Mouse (Mus musculus) embryonic facial prominence, embryonic 11.5 days (tissue): ENCODE measurements around the gene 1700016D06Rik. TPM values are rescaled to one million over a fixed set of nuclear protein-coding genes. Genes with fewer than 3 reads are reported as not detected.

Experiments used
- ATAC-seq: fragments of 200-750 bp; cut with Nextera tagmentation; replicated peaks from 2 replicates; pipeline ENCODE4 v1.8.0; 2017; ENCODE audit warnings: low read depth; ENCODE audit not compliant: insufficient number of reproducible peaks, low FRiP score, low TSS enrichment
- DNase-seq: peaks from one replicate; pipeline ENCODE4 v3.0.0-alpha.2; 2015; ENCODE audit warnings: low spot score
- H3K27ac ChIP-seq: fragments of 300-500 bp; sonication (generic); replicated peaks from 2 replicates; pipeline ENCODE4 v1.5.1; 2014; ENCODE audit warnings: mild to moderate bottlenecking, low read depth, low read length, control low read depth
- H3K27me3 ChIP-seq: fragments of 300-500 bp; sonication (generic); 2 replicates; pipeline ENCODE4 v1.6.1; 2014; ENCODE audit warnings: mild to moderate bottlenecking, low read length, moderate library complexity, mixed read lengths; ENCODE audit not compliant: control insufficient read depth, insufficient read depth
- H3K36me3 ChIP-seq: fragments of 300-500 bp; sonication (generic); replicated peaks from 2 replicates; pipeline ENCODE4 v1.6.1; 2014; ENCODE audit warnings: low read depth, mild to moderate bottlenecking, low read length, moderate library complexity, mixed read lengths; ENCODE audit not compliant: control insufficient read depth, insufficient read depth
- H3K4me1 ChIP-seq: fragments of 300-500 bp; sonication (generic); 2 replicates; pipeline ENCODE4 v1.6.1; 2014; ENCODE audit warnings: low read length, mixed read lengths; ENCODE audit not compliant: control insufficient read depth, insufficient read depth
- H3K4me2 ChIP-seq: fragments of 300-500 bp; sonication (generic); 2 replicates; pipeline ENCODE4 v1.6.1; 2014; ENCODE audit warnings: low read depth, mild to moderate bottlenecking, control low read depth, low read length, moderate library complexity
- H3K4me3 ChIP-seq: fragments of 300-500 bp; sonication (generic); 2 replicates; pipeline ENCODE4 v1.5.1; 2014; ENCODE audit warnings: low read depth, low read length, control low read depth
- H3K9ac ChIP-seq: fragments of 300-500 bp; sonication (generic); replicated peaks from 2 replicates; pipeline ENCODE4 v1.6.1; 2014; ENCODE audit warnings: mild to moderate bottlenecking, control low read depth, low read length
- H3K9me3 ChIP-seq: fragments of 300-500 bp; sonication (generic); replicated peaks from 2 replicates; pipeline ENCODE4 v1.6.1; 2016; ENCODE audit warnings: mild to moderate bottlenecking, low read length, inconsistent platforms, mixed read lengths; ENCODE audit not compliant: control insufficient read depth
- WGBS: fragments of 180-500 bp; shearing (Covaris S2); extraction: QIAGEN DNeasy Blood & Tissue Kit; methylation state at CpG from one replicate; pipeline ENCODE4 v1.1.7; 2014; 5-methylcytosine and 5-hydroxymethylcytosine counted together
- polyA plus RNA-seq: library from polyadenylated mRNA; unstranded; fragments of >200 nt; fragmentation: Nextera tagmentation; extraction: Ambion mirVana; gene quantifications from 2 replicates; pipeline ENCODE4 v1.2.1, GENCODE M21; 2014

The 1700016D06Rik gene
- polyA plus RNA-seq, 1 experiment from 2014 or later: not detected

DNA sequence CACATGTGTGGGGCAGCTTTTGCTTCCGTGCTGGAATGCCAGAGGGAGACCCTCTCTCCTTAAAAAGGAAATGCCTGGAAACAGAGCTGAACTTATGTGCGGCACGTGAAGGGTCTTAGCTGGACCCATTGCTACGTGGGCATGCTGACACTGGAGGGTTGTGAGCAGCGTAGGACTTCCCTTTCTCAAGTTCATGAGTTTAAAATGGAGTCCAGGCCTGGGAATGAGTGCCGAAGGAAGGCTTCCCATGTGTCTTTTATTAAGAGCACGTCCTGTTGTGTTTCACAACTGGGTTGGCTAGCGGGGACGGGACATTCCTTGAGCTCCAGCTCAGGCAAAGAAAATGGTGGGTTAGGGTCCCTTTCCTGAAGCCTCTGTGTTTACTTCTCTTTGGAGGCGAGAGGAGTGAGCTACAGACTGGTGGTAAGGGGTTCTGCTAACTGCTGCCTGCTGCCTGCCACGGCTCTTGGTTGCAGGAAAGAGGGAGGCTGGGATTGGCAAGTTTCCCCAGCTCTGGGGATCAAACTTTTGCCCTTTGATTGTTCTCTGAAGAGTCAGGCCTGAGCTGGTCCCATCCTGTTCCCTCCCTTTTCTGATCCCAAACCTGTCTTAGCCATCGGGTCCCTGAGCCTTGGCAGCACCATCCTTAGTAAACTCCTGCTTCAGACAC lies 29.5 kb upstream of the 1700016D06Rik start:
- ATAC-seq (no peak), DNase-seq (peak; percentile 75)
- WGBS: 27% methylated on average over 12 of the region's 12 CpGs
- no peaks in the 10 kb centered on the region for H3K36me3 ChIP-seq
- H3K27me3 ChIP-seq: peaks cover 6% of the 10 kb centered on the region
- H3K27ac ChIP-seq: peak overlapping the region; percentile 44
- peak overlapping the region; percentile 43 for H3K9ac ChIP-seq
- H3K4me2 ChIP-seq: peak overlapping the region; percentile 19
- H3K9me3 ChIP-seq: no peaks in the 10 kb centered on the region
- no peak overlapping the region for H3K4me3 ChIP-seq
- no peaks in the 10 kb centered on the region; the same call in 1 of the 2 replicates for H3K4me1 ChIP-seq

DNA sequence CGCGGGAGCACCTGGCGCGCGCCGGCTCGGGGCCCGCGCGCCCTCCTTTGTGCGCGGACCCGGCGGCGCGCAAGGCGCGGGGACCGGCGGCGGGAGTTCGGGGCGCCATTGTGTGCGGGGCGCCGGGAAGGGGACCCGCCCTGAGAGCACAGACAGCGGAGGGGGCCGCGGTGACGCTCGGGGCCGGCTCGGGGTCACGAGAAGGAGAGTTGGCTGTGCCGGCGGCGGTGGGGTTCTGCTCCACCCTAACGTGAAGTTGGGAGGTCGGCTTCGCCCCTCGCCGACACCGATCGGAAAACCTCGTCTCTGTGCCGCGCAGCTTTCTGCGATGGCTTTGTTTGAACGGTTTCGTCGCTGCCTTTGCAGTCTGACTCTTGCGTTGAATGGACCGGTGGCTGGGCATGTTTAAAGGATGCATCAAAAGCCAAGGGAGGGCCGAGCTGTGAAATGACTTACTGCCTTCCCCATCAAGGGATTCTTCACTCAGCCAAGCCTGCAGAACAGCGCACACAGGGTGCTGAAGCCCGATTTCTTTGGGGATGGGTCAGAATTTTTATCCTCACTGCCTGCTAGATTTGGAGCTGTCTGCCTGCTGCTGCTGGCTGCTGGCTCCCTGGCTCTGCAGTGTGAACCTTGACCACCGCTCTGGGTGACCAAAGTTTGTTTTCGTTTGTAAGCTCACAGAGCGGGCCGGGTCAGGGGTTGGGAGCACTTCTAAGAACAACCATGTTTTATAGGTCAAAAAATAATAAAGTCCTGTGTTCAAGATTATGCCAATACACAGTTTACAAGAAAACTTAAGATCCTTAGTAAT lies 27.8 kb upstream of the 1700016D06Rik start:
- DNase-seq (peak; percentile 59), ATAC-seq (no peak; the same call in 1 of the 2 replicates)
- peaks cover 8% of the 10 kb centered on the region for H3K27me3 ChIP-seq
- no peaks in the 10 kb centered on the region for H3K36me3 ChIP-seq
- H3K4me3 ChIP-seq: peak overlapping the region; percentile 72
- no peaks in the 10 kb centered on the region for H3K9me3 ChIP-seq
- H3K9ac ChIP-seq: peak overlapping the region; percentile 95
- whole genome bisulfite sequencing: under 1% methylated on average over 60 of the region's 61 CpGs
- H3K4me1 ChIP-seq: no peaks in the 10 kb centered on the region; the same call in 1 of the 2 replicates
- H3K27ac ChIP-seq: peak overlapping the region; percentile 78
- peak overlapping the region; percentile 89 for H3K4me2 ChIP-seq

DNA sequence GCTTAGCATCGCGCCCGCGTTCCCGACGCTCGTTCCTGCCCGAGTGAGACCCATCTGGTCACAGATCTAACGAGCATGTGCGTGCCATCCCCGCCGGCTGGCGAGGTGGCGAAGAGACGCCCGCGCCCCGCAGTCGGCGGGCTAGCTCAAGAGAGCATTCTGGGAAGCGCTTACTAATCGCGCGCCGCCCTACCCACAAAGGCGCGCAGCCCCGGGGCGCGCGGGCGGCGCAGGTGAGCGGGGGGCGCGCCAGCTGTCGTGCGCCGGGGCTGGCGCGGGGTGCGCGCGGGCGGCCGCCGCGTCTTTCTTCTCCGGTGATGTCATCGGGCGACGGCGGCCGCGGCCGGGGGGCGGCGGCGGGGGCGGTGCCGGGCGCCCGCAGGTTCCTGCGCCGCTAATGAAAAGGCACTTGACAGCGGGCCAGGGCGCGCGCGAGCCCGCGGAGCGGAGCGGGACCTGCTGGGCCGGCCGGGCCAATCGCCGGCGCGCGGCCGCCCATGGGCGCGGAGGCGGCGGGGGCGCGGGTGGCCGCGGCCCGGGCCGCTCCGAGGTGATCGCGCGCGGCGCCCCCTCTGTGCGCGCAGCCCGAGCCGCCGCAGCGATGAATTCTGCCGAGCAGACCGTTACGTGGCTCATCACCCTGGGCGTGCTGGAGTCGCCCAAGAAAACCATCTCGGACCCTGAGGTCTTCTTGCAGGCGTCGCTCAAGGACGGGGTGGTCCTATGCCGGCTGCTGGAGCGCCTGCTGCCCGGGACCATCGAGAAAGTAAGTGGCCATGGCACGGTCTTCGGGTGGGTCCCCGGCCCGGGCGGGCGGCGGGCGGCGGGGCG lies 27.0 kb upstream of the 1700016D06Rik start, which contains the start of gene Arhgef7:
Arhgef7 (plus strand) TSS at position 71 of the 831 bp plus-strand sequence.
- H3K27me3 ChIP-seq: peaks cover 8% of the 10 kb centered on the region
- DNase-seq (peak; percentile 80), ATAC-seq (peak; percentile 73)
- H3K4me3 ChIP-seq: peak within 1 kb of the TSS; percentile 72
- no peaks in the 10 kb centered on the region for H3K9me3 ChIP-seq
- H3K9ac ChIP-seq: peak within 1 kb of the TSS; percentile 95
- WGBS: under 1% methylated on average over 90 of the region's 127 CpGs
- peak within 1 kb of the TSS; percentile 78 for H3K27ac ChIP-seq
- peak within 1 kb of the TSS; percentile 89 for H3K4me2 ChIP-seq
- no peaks in the 10 kb centered on the region; the same call in 1 of the 2 replicates for H3K4me1 ChIP-seq
- no peaks in the 10 kb centered on the region for H3K36me3 ChIP-seq

DNA sequence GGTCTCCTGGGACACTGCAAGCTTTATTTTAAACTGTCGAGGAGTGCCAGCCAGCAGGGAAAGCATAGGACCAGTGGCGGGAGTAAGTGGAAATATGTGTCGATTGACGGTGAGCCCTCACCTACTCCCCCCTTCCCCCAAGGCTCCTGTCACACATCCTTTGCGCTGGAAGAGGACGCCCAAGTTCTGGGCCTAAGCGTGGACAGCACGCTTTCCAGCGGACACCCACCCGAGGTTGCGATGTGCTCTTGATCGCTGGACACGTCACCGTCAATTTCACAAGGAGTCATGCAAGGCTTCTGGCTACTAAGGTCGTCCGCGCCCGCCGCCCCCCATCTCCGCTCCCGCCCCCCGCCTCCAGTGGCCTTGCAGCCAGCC lies 26.4 kb upstream of the 1700016D06Rik start:
- WGBS: under 1% methylated on average over 22 of the region's 22 CpGs
- Histone ChIP-seq H3K4me2 (peak overlapping the region; percentile 89), H3K36me3 (no peaks in the 10 kb centered on the region), H3K4me1 (no peaks in the 10 kb centered on the region; the same call in 1 of the 2 replicates), H3K9me3 (no peaks in the 10 kb centered on the region), H3K9ac (peak overlapping the region; percentile 95), H3K27ac (no peak overlapping the region), H3K27me3 (peaks cover 8% of the 10 kb centered on the region), H3K4me3 (peak overlapping the region; percentile 72)
- DNase-seq (no peak), ATAC-seq (peak; percentile 7; the same call in 1 of the 2 replicates)

DNA sequence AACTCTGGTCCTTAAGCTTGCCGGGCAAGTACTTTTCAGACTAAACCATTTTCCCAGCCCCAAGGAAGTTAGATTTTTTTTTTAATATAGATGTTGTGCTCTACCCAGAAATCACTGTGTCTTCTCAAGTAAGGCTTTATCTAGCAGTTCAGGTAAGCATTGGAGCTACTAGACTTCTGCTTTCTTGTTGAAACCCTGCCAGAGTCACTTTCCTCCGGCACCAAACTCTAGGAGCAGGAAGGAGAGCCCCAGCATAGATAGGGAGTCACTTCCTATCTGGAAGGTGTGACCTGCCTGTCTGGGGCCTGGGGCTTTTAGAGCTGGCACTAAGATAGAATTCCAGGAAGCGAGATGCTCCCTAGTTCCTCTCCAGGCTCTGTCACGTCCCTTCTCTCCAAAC lies 16.3 kb upstream of the 1700016D06Rik start:
- no peaks in the 10 kb centered on the region for H3K36me3 ChIP-seq
- no peaks in the 10 kb centered on the region for H3K27me3 ChIP-seq
- H3K4me1 ChIP-seq: no peaks in the 10 kb centered on the region
- no peak overlapping the region for H3K4me3 ChIP-seq
- no peaks in the 10 kb centered on the region; the same call in 1 of the 2 replicates for H3K9me3 ChIP-seq
- no peak for DNase-seq
- no peak overlapping the region for H3K9ac ChIP-seq
- 73% methylated on average over 4 of the region's 4 CpGs for WGBS
- no peak for ATAC-seq
- H3K4me2 ChIP-seq: no peak overlapping the region
- H3K27ac ChIP-seq: no peak overlapping the region

DNA sequence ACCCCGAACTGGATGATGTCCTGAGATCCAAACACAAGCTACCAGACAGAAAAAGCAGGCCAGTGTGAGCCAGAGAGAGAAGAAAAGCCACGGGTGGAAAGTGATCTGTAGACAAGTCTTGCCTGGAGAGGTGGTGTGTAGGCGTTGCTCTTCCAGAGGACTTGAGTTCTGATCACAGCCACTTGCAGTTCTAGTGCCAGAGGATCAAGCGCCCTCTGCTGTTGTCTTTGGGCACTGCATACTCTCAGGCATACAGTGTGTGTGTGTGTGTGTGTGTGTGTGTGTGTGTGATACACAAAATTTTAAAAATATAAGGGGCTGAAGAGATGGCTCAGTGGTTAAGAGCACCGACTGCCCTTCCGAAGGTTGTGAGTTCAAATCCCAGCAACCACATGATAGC lies 11.4 kb upstream of the 1700016D06Rik start:
- H3K9me3 ChIP-seq: no peaks in the 10 kb centered on the region; the same call in 1 of the 2 replicates
- H3K27me3 ChIP-seq: no peaks in the 10 kb centered on the region
- H3K9ac ChIP-seq: no peak overlapping the region
- H3K27ac ChIP-seq: no peak overlapping the region
- no peak overlapping the region for H3K4me2 ChIP-seq
- no peaks in the 10 kb centered on the region for H3K36me3 ChIP-seq
- no peak overlapping the region for H3K4me3 ChIP-seq
- ATAC-seq (no peak), DNase-seq (peak; percentile 29)
- 83% methylated on average over 6 of the region's 6 CpGs for WGBS
- H3K4me1 ChIP-seq: no peaks in the 10 kb centered on the region

DNA sequence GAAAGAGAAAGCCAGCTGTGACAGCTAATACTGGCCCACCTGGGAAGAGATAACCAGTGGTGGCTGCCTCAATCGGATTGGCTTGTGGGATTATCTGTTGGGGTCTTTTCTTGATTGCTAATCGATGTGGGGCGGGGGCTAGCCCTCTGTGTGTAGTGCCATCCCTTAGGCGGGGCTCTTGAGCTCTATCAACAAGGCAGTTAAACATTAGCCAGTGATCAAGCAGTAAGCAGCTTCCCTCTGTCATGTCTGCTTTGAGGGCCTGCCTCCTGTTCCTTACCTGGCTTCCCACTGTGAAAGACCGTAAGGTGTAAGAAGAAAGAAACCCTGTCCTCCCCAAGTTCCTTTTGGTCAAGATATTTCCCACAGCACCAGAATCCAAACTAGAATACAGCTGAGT lies 9.6 kb upstream of the 1700016D06Rik start:
- Histone ChIP-seq H3K36me3 (no peaks in the 10 kb centered on the region), H3K27me3 (no peaks in the 10 kb centered on the region), H3K4me1 (no peaks in the 10 kb centered on the region), H3K4me3 (no peak overlapping the region), H3K9ac (no peak overlapping the region), H3K27ac (no peak overlapping the region), H3K9me3 (no peaks in the 10 kb centered on the region; the same call in 1 of the 2 replicates), H3K4me2 (no peak overlapping the region)
- WGBS: 51% methylated on average over 5 of the region's 5 CpGs
- ATAC-seq: no peak
- no peak for DNase-seq
